Mouse (Mus musculus): Measurements from ENCODE around the gene Tbl1xr1.

Tbl1xr1 gene

DNA sequence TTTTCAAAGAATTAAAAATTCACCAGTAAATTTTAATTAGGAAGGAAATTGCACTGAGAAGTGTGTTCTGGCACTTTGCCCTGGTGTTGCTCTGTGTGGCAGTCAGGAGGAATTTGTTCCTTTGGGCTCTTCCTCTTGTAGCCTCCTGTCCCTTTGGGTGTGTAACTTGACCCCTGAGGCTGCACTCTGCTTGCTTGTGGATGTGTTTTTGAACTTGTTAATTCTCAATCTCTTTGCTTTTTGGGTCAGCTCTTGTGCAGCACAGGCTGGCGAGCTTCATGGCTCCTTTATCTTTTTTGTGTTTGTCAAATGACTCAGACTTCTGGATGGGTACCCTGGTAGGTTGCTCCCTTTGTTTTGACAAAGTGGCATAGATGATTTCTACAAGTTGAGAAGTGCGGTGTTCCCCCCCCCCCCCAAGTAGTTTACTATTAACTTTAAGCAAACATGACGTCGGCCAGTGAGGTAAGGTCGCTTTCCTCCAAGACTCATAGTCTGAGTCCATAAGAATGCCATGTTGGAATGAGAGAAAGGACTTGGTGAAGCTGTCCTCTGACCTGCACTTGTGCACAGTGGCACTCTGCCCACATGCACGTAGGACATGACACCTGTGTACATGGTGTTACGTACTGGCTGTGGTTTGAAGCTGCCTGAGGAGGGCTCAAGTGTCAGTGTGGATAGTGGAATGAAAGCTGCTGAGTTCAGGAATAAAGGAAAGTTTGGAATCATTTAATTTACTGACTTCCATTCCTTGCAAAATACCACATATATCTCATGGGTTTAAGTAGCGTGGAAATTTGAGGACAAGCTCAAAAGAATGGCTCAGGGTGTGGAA lies 14.2 kb downstream of the Tbl1xr1 start:
- peak; percentile 24 to 59 for DNase-seq

DNA sequence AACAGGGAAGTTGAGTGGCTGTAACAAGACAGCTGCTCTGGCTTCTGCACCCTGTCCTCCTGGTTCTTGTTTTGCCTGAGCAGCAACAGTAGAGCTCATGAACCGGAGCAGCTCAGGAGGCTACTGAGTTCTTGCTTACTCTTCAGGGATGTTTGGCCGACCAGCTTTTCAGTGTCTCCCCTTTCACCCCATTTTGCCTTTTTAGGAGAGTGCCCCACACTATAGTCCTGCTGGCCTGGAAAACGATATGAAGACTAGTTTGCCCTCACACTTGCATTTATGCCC lies 14.8 kb downstream of the Tbl1xr1 start:
- no peak for DNase-seq

GRCm38 (mm10) chr3:22091681-22092080 lies 15.2 kb downstream of the Tbl1xr1 start:
- no peak for DNase-seq

DNA sequence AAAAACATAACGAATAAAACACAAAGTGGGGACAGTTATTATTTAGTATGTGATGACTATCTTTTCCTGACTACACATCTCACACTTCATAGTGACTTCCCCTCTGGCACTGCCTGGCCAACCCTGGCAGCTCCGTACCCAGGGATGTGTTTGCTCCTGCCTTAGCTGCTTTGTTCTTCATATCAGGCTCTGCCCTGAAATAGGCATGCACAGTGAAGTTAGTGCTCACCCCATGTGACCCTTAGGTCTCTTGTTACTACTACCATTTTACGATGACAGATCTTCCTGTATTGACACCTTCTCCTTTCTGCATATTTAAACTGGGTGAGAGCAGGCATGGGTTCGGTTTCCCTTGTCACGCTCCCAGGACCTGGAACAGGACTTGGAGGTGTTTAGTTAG lies 16.3 kb downstream of the Tbl1xr1 start:
- no peak for DNase-seq

GRCm38 (mm10) chr3:22103986-22104515 lies 27.6 kb downstream of the Tbl1xr1 start:
- no peak for DNase-seq

DNA sequence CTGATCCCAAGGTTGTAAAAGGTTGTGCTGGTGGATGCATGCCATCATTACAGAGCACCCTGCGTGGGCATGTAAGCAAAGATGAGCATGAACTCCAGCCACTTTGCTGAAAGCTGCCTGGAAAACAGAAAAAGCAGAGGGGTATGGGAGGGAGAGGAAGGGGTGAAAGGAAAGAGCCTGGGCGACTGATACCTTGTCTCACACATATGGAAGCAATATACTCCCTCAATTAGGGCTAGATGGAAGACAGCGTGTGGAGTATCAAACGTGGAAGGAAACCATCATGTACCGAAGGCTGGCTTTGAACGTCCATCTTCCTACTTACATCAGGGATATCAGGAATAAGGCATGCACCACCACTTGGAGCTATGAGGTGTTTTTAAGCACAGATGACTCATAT lies 29.0 kb downstream of the Tbl1xr1 start:
- DNase-seq, result no peak

- DNase-seq, result no peak
These were observed 31.6 kb downstream of the Tbl1xr1 start for GRCm38 (mm10) chr3:22108013-22108412.

GRCm38 (mm10) chr3:22109651-22110050 lies 33.2 kb downstream of the Tbl1xr1 start:
- no peak for DNase-seq

DNA sequence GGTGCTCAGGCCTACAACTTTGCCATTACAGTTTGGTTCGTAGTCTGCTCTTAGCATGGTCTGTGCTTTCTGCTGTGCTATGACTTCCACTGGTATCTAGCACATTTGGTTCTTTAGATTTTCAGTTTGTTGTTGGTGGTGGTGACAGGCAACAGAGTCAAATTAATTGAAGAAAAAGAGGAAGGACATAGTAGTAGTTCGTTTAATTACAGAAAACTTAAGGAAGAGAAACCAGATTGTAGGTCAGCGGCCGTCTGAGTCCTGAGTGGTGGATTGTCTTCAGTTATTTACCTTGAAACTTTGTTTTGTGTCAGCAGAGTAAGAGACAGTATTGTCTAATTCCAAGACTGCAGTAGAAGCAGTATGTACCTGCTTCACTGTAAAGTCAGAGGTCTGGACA lies 37.3 kb downstream of the Tbl1xr1 start:
- no peak for DNase-seq

GRCm38 (mm10) chr3:22115221-22115620 lies 38.8 kb downstream of the Tbl1xr1 start:
- peak in 1 of 2 experiments; percentile 17 for DNase-seq

GRCm38 (mm10) chr3:22115678-22116077 lies 39.2 kb downstream of the Tbl1xr1 start:
- DNase-seq, result no peak

DNA sequence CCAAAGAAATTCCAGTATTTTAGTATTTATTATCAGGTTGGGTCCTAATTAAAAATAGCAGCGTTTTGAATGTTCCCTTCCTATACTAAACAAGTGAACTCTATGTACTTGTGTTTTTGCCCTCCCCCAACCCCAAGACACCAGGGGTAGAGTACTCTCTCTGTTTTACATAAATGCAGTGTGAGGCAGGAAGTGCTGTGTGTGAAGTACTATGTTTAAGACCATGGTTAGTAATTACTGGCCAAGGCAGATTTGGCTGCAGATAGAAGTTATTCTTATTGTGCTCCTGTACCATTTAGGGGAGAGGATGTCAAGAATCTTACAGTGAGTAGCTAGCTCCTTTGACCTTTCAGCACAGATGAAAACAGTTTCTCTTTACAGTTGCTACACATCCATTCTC lies 39.7 kb downstream of the Tbl1xr1 start:
- DNase-seq, result no peak

- no peak for DNase-seq
These were observed 45.3 kb downstream of the Tbl1xr1 start for GRCm38 (mm10) chr3:22121741-22122140.

DNA sequence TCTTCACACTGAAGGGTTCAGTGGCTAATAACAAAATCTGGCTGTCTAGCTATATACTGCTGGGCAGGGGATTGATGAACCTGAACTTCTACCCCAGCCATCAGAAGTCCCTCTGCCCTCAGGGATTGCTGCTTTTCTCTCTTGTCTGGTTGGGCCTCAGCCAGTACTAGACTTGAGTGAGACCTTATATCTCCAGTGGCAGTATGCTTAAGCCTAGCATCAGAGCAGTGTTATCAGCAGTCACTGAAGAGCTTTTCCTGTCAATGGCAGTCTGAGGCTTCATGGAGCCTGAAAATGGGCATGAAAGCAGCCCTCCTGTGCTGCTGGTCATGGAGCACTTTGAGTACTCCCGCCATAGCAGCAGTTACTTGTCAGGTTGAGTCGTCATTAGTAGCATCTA lies 46.7 kb downstream of the Tbl1xr1 start:
- DNase-seq, result no peak

DNA sequence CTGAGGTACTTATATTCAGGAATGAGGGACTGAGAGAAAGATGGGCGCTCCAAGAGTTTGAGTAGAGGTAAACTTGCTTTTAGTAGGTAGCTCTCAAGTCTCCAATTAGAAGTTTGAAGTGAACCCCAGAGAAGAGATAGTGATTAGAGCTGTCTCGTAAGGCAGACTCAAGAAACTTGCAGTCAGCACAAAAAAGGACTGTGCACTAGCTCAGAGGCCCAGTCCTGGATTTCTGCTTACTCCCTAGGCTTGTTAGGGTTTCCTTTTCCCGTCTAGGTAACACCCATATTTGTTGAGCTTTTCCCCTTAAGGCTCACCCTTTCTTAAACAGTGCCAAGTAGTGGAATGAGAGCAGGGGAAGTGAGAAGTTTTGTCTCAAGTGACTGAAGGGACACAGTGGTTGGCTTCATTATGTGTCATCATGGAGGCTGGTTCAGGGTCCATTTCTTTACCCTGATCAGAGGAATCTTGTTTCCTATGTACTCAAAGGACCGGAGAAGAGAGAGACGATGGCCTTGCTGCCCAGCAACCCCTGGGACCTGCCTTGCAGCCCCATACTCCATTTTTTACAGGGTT lies 49.9 kb downstream of the Tbl1xr1 start:
- DNase-seq, result no peak

DNA sequence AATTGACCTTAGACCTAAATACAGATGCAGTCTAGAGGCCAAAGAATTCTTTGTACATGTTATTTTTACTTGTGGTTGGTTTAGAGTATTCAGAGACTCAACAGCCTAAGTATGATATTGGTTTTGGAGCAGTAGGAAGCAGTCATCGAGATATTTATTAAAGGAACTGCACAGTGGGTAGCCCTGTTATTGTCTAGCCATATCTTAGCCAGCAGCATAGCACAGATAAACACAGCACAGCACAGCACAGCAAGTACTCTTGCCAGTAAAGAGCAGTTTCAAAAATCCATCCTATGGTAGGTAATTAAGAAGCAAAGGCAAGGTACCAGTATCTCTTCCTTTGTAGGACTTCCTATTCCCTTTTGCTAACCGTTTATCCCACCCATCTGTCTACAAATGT lies 54.8 kb downstream of the Tbl1xr1 start:
- no peak for DNase-seq

- no peak for DNase-seq
These were observed 57.2 kb downstream of the Tbl1xr1 start for GRCm38 (mm10) chr3:22133626-22134025.

DNA sequence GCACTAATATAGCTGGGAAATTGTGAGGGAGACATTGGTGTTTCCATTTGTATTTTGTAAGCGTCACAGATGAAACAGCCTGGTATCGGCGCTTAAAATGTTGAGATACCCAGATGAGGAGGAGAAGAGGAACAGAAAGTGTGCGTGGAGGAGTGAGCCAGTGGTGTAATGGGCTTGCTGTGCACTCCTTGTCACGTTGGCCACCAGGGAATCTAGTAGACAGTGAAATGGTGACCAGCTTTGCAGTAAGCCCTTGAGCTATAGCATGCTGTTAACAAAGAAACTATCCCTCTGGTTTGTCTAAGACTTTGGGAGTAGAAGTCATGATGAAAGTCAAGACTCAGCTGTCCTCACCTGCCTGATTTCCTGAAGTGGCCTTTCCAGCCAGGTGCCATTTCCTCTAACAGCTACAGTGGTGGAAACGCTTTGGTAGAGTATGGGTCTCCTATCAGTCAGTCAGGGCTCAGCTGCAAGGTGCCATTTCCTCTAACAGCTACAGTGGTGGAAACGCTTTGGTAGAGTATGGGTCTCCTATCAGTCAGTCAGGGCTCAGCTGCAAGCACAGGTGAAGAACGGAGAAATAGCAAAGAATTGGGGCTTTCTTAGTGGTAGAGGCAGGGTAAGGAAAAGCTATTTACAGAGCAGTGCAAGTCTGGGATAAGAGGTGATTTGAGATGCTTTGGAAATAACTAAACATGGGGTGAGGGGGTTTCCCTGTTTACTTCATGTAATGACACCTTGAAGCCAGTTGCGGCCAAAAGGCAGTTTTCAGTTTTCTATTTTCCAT lies 61.5 kb downstream of the Tbl1xr1 start:
- DNase-seq, result no peak

DNA sequence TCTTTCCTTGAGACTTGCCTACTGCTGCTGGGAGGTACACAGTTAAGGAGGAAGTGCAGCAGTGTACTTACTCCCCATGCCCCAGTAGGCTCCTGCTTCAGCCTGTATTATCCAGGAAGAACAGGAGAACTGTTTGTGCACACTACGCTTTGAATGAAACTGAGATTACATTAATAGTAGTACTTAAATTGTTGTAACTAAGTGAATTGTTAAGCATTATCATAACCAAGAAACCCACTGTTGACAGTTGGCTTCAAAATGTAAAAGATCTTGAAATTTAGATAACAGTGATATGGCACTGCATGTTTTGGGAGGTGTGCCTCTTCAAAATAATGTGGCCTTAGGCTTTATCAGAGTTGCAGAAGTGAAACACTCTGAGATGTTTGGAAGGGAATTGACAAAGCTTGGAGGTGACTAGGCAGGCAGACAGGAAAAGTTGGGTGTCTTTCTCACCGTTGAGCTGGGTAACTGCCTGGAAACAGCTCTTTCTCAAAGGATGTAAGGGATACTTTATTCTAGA lies 62.2 kb downstream of the Tbl1xr1 start:
- no peak for DNase-seq

DNA sequence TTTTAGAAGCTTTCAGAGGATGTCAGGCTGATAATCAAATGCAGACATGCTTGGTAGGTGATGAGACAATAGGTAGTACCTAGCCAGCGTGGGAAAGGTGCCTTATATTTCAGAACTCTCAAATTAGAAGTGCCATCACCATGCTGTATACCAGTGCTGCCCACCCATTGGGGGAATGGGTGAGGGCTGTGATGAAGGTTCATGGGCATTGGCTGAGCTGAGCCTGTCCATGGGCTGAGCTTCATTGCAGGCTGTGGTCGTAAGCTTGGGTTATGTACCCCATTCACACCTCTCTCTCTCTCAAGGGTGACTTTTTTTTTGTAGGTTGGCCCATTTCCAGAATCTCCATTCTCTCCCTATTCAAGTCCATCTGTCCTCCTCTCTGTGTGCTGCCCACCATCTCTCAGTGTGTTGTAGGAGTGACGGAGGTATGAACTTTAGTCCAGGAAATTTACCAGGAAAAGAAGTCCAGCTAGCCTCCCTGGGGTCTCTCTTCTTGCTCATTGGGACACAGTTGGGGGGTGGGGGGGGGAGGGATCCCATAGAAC lies 63.7 kb downstream of the Tbl1xr1 start:
- DNase-seq, result no peak

DNA sequence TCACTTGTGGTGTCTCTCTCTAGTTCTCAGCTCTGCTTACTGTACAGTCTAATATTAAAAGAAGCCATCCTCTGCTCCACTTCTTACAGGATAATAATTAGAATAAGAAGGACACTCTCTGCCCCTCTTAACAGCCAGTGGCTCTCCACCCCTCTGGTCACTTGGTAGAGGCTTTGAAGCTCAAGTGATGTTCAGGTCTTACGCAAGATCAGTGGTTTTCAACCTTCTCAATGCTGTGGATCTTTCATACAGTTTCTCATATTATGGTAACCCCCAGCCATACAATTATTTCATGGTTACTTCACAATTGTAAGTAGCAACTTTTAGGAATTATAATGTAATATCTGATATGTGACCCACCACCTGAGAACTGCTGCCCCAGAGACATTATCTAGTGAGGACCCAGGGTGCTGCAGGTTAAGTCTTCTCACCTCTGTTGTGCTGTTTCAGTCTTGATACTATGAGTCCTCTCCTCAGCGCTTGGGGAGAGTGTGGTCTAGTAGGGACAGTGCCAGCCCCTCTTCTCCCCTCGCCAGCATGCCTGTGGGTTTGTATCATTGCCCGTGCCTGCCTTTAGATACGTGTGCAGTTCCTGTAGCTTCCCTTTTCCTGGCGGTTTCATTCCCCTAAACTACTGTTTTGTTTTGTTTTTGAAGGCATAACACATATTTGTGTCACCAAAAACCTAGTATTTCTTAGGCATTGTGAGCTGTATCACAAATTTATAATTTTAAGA lies 65.7 kb downstream of the Tbl1xr1 start:
- no peak for DNase-seq

DNA sequence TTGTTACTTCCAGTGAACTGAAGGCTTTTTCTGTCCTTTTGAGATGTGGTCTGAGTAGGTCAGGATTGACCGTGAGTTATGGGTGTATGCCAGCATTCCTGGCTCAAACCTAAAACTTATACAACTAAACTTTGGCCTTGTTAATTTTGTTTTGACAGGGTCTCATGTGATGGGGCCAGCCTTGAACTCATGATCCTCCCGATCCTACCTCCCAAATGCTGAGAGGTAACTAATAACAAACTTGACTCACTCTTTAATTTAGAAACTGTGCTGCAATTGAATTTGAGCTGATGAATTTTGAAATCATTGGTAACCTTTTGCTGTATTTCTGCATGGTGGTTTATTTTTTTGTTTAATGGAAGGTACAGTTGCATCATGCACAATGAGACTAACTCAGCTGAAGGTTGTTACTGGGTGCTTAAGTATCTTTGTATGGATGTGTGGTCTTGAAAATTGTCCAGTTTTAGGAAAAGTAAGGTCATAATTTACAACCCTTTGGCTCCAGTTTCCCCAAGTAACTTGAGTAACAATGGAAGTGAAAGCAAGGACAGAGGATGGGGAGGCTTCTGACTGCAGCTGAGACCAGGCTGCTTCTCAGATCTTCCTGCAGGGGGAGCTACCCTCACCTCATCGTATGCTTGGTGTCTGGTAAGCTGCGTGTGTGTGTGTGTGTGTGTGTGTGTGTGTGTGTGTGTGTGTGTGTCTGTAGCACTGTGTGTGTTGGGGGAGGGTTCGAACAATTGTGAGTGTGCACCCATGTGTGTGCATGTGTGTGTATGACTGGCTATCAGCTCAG lies 66.6 kb downstream of the Tbl1xr1 start:
- DNase-seq, result peak; percentile 18 to 37

All from lung, adult 18-20 months (tissue).